Mouse (Mus musculus) limb, embryonic 13.5 days (tissue): ENCODE data around the gene Ugt2b1. TPM values are rescaled to one million over a fixed set of nuclear protein-coding genes. Genes with fewer than 3 reads are reported as not detected.
"Not testable (repeated sequence)": the region's sequence is repeated elsewhere in the genome, so short reads cannot be mapped to it uniquely, and the experiment has no call there.

Experiments used
- ATAC-seq: fragments of 200-750 bp; cut with Nextera tagmentation; 2 replicates; pipeline ENCODE4 v1.8.0; 2017; ENCODE audit warnings: low read depth, moderate number of reproducible peaks, moderate TSS enrichment; ENCODE audit not compliant: low FRiP score
- H3K27ac ChIP-seq: fragments of 300-500 bp; sonication (generic); 2 replicates; pipeline ENCODE4 v1.5.1; 2015; ENCODE audit warnings: inconsistent platforms, mild to moderate bottlenecking, moderate library complexity
- H3K27me3 ChIP-seq: fragments of 300-500 bp; sonication (generic); 2 replicates; pipeline ENCODE4 v1.6.1; 2015; ENCODE audit warnings: mild to moderate bottlenecking, inconsistent platforms
- H3K36me3 ChIP-seq: fragments of 300-500 bp; sonication (generic); 2 replicates; pipeline ENCODE4 v1.6.1; 2015; ENCODE audit warnings: inconsistent platforms, mild to moderate bottlenecking, moderate library complexity
- H3K4me1 ChIP-seq: fragments of 300-500 bp; sonication (generic); 2 replicates; pipeline ENCODE4 v1.6.1; 2015; ENCODE audit warnings: inconsistent platforms
- H3K4me2 ChIP-seq: fragments of 300-500 bp; sonication (generic); replicated peaks from 2 replicates; pipeline ENCODE4 v1.6.1; 2015; ENCODE audit warnings: inconsistent platforms, mild to moderate bottlenecking, moderate library complexity
- H3K4me3 ChIP-seq: fragments of 300-500 bp; sonication (generic); 2 replicates; pipeline ENCODE4 v1.5.1; 2015; ENCODE audit warnings: moderate library complexity, mild to moderate bottlenecking, inconsistent platforms
- H3K9ac ChIP-seq: fragments of 300-500 bp; sonication (generic); 2 replicates; pipeline ENCODE4 v1.6.1; 2015; ENCODE audit warnings: mild to moderate bottlenecking, inconsistent platforms
- H3K9me3 ChIP-seq: fragments of 300-500 bp; sonication (generic); 2 replicates; pipeline ENCODE4 v1.6.1; 2016; ENCODE audit warnings: inconsistent platforms
- WGBS: fragments of 180-500 bp; shearing (Covaris S2); methylation state at CpG from one replicate; pipeline ENCODE4 v1.1.7; 2015; 5-methylcytosine and 5-hydroxymethylcytosine counted together
- polyA plus RNA-seq: library from polyadenylated mRNA; unstranded; fragments of >200 nt; fragmentation: Nextera tagmentation; extraction: Ambion mirVana; gene quantifications from 2 replicates; pipeline ENCODE4 v1.2.1, GENCODE M21; 2015

The Ugt2b1 gene
- not detected in 2 replicates for polyA plus RNA-seq

- H3K27ac ChIP-seq: no peak within 1 kb of the TSS
- H3K4me2 ChIP-seq: no peak within 1 kb of the TSS
- H3K27me3 ChIP-seq: no peaks in the 10 kb centered on the region
- H3K9ac ChIP-seq: no peak within 1 kb of the TSS
- H3K4me3 ChIP-seq: no peak within 1 kb of the TSS
- WGBS: 80% methylated on average over 2 of the region's 2 CpGs
- H3K9me3 ChIP-seq: no peaks in the 10 kb centered on the region
- H3K4me1 ChIP-seq: no peaks in the 10 kb centered on the region
- no peaks in the 10 kb centered on the region for H3K36me3 ChIP-seq
- ATAC-seq: no peak
Observed at GRCm38 (mm10) chr5:86926426-86926825, at the start of gene Ugt2b1. Gene Ugt2b1 (minus strand): TSS chr5:86926530.

- H3K27ac ChIP-seq, H3K4me3 ChIP-seq, H3K4me1 ChIP-seq, H3K9ac ChIP-seq, H3K9me3 ChIP-seq, H3K36me3 ChIP-seq, H3K4me2 ChIP-seq, H3K27me3 ChIP-seq, ATAC-seq: not testable (repeated sequence)
- WGBS: 88% methylated on average over 5 of the region's 5 CpGs
Observed at GRCm38 (mm10) chr5:86967271-86967670, 40.9 kb upstream of the Ugt2b1 start.

GRCm38 (mm10) chr5:86962849-86963248 lies 36.5 kb upstream of the Ugt2b1 start:
- H3K9ac ChIP-seq, H3K27me3 ChIP-seq, ATAC-seq, H3K4me2 ChIP-seq, H3K4me3 ChIP-seq, H3K36me3 ChIP-seq, H3K27ac ChIP-seq, H3K4me1 ChIP-seq, H3K9me3 ChIP-seq: not testable (repeated sequence)
- whole genome bisulfite sequencing: 15% methylated on average over 1 of the region's 1 CpGs

- H3K27ac ChIP-seq: no peak overlapping the region
- ATAC-seq: no peak
- H3K36me3 ChIP-seq: no peaks in the 10 kb centered on the region
- H3K9me3 ChIP-seq: no peaks in the 10 kb centered on the region
- no peak overlapping the region for H3K4me3 ChIP-seq
- 79% methylated on average over 3 of the region's 3 CpGs for WGBS
- no peaks in the 10 kb centered on the region for H3K27me3 ChIP-seq
- no peak overlapping the region for H3K9ac ChIP-seq
- no peaks in the 10 kb centered on the region for H3K4me1 ChIP-seq
- no peak overlapping the region for H3K4me2 ChIP-seq
Observed at GRCm38 (mm10) chr5:86961587-86962358, 35.4 kb upstream of the Ugt2b1 start.

GRCm38 (mm10) chr5:86960504-86960903 lies 34.2 kb upstream of the Ugt2b1 start:
- Histone ChIP-seq H3K27ac (no peak overlapping the region), H3K9me3 (no peaks in the 10 kb centered on the region), H3K27me3 (no peaks in the 10 kb centered on the region), H3K4me1 (no peaks in the 10 kb centered on the region), H3K9ac (no peak overlapping the region), H3K36me3 (no peaks in the 10 kb centered on the region), H3K4me2 (no peak overlapping the region), H3K4me3 (no peak overlapping the region)
- no peak for ATAC-seq
- 86% methylated on average over 3 of the region's 3 CpGs for WGBS

GRCm38 (mm10) chr5:86942111-86942510 lies 15.8 kb upstream of the Ugt2b1 start:
- Histone ChIP-seq H3K27ac (no peak overlapping the region), H3K4me1 (no peaks in the 10 kb centered on the region), H3K27me3 (no peaks in the 10 kb centered on the region), H3K36me3 (no peaks in the 10 kb centered on the region), H3K4me2 (no peak overlapping the region), H3K9ac (no peak overlapping the region), H3K9me3 (peaks cover 5% of the 10 kb centered on the region; the same call in 1 of the 2 replicates), H3K4me3 (no peak overlapping the region)
- ATAC-seq: no peak
- 88% methylated on average over 2 of the region's 2 CpGs for WGBS

- H3K4me3 ChIP-seq: no peak overlapping the region
- 71% methylated on average over 3 of the region's 3 CpGs for WGBS
- no peak for ATAC-seq
- no peaks in the 10 kb centered on the region for H3K27me3 ChIP-seq
- H3K9ac ChIP-seq: no peak overlapping the region
- no peaks in the 10 kb centered on the region for H3K9me3 ChIP-seq
- H3K36me3 ChIP-seq: no peaks in the 10 kb centered on the region
- H3K4me1 ChIP-seq: no peaks in the 10 kb centered on the region
- no peak overlapping the region for H3K27ac ChIP-seq
- H3K4me2 ChIP-seq: no peak overlapping the region
Observed at GRCm38 (mm10) chr5:86920661-86921233, 5.6 kb downstream of the Ugt2b1 start.

- Histone ChIP-seq H3K4me1 (no peaks in the 10 kb centered on the region), H3K27me3 (no peaks in the 10 kb centered on the region), H3K36me3 (no peaks in the 10 kb centered on the region), H3K4me3 (no peak overlapping the region), H3K27ac (no peak overlapping the region), H3K9ac (no peak overlapping the region), H3K9me3 (no peaks in the 10 kb centered on the region), H3K4me2 (no peak overlapping the region)
- WGBS: 62% methylated on average over 3 of the region's 3 CpGs
- ATAC-seq: peak; percentile 72
Observed at GRCm38 (mm10) chr5:86911357-86912099, 14.8 kb downstream of the Ugt2b1 start.

GRCm38 (mm10) chr5:86910770-86911169 lies 15.6 kb downstream of the Ugt2b1 start:
- Histone ChIP-seq H3K9me3 (no peaks in the 10 kb centered on the region), H3K9ac (no peak overlapping the region), H3K27me3 (no peaks in the 10 kb centered on the region), H3K27ac (no peak overlapping the region), H3K4me2 (no peak overlapping the region), H3K4me1 (no peaks in the 10 kb centered on the region), H3K4me3 (no peak overlapping the region), H3K36me3 (no peaks in the 10 kb centered on the region)
- WGBS: 53% methylated on average over 1 of the region's 1 CpGs
- no peak for ATAC-seq

- ATAC-seq: no peak
- H3K4me3 ChIP-seq: no peak within 1 kb of the TSS
- H3K4me2 ChIP-seq: no peak within 1 kb of the TSS
- H3K27ac ChIP-seq: no peak within 1 kb of the TSS
- 76% methylated on average over 1 of the region's 1 CpGs for WGBS
- no peaks in the 10 kb centered on the region for H3K9me3 ChIP-seq
- no peaks in the 10 kb centered on the region for H3K36me3 ChIP-seq
- H3K4me1 ChIP-seq: no peaks in the 10 kb centered on the region
- H3K27me3 ChIP-seq: no peaks in the 10 kb centered on the region
- H3K9ac ChIP-seq: no peak within 1 kb of the TSS
Observed at GRCm38 (mm10) chr5:86906758-86907157, 19.6 kb downstream of the Ugt2b1 start, which contains the start of gene Ugt2b34. Gene Ugt2b34 (minus strand): TSS chr5:86906937.

- H3K27me3 ChIP-seq: no peaks in the 10 kb centered on the region
- H3K4me3 ChIP-seq: no peak overlapping the region
- H3K4me1 ChIP-seq: no peaks in the 10 kb centered on the region
- H3K36me3 ChIP-seq: no peaks in the 10 kb centered on the region
- ATAC-seq: no peak
- no peak overlapping the region for H3K9ac ChIP-seq
- H3K9me3 ChIP-seq: no peaks in the 10 kb centered on the region
- WGBS: 82% methylated on average over 1 of the region's 1 CpGs
- H3K27ac ChIP-seq: no peak overlapping the region
- H3K4me2 ChIP-seq: no peak overlapping the region
Observed at GRCm38 (mm10) chr5:86889933-86890332, 36.4 kb downstream of the Ugt2b1 start.

GRCm38 (mm10) chr5:86888420-86888819 lies 37.9 kb downstream of the Ugt2b1 start:
- 74% methylated on average over 1 of the region's 1 CpGs for WGBS
- no peak overlapping the region for H3K27ac ChIP-seq
- H3K4me1 ChIP-seq: no peaks in the 10 kb centered on the region
- no peaks in the 10 kb centered on the region for H3K9me3 ChIP-seq
- no peaks in the 10 kb centered on the region for H3K36me3 ChIP-seq
- ATAC-seq: no peak
- no peak overlapping the region for H3K4me3 ChIP-seq
- H3K27me3 ChIP-seq: no peaks in the 10 kb centered on the region
- H3K9ac ChIP-seq: no peak overlapping the region
- no peak overlapping the region for H3K4me2 ChIP-seq
